In genomic region chr17:12960331-12960873, GRCm38 (mm10) we compare ENCODE assay signal across 7 mouse cellular contexts. TPM values are rescaled to one million over a fixed set of nuclear protein-coding genes. Genes with fewer than 3 reads are reported as not detected.
DNase-seq lines count a peak whose midpoint lies in the region; ATAC-seq and TF ChIP-seq lines count a peak whose summit lies in the region.

Gene Acat2, minus strand, starts transcription at chr17:12960747.

- peaks cover 7% of the 10 kb centered on the region for H3K36me3 ChIP-seq in intestine, postnatal 0 days (ENCODE audit: control insufficient read depth, insufficient read depth)
- peaks cover 25% of the 10 kb centered on the region for H3K36me3 ChIP-seq in midbrain, embryonic 12.5 days
- peaks cover 7% of the 10 kb centered on the region for H3K36me3 ChIP-seq in small intestine, adult 2 months (ENCODE audit: control insufficient read depth, insufficient read depth, low read length)

- no peaks in the 10 kb centered on the region for H3K27me3 ChIP-seq in intestine, postnatal 0 days (replicated peaks; ENCODE audit: control insufficient read depth, insufficient read depth, low read length)
- H3K27me3 ChIP-seq in midbrain, embryonic 12.5 days: no peaks in the 10 kb centered on the region
- no peaks in the 10 kb centered on the region for H3K27me3 ChIP-seq in small intestine, adult 2 months (ENCODE audit: control insufficient read depth, insufficient read depth, low read length)

- H3K4me3 ChIP-seq in intestine, postnatal 0 days (ENCODE audit: low read depth, low read length): peak within 1 kb of the TSS; percentile 76
- peak within 1 kb of the TSS; percentile 68 for H3K4me3 ChIP-seq in midbrain, embryonic 12.5 days
- peak within 1 kb of the TSS; percentile 85 for H3K4me3 ChIP-seq in small intestine, adult 2 months (ENCODE audit: low read depth, low read length)

- peak; percentile 91 for TF ChIP-seq POLR2A in small intestine, adult 2 months (IDR thresholded peaks at IDR 0.05; ENCODE audit: low read depth, low read length)

- H3K4me2 ChIP-seq in intestine, postnatal 0 days (replicated peaks; ENCODE audit: low read depth): peak within 1 kb of the TSS; percentile 64
- H3K4me2 ChIP-seq in midbrain, embryonic 12.5 days (replicated peaks): peak within 1 kb of the TSS; percentile 60

- DNase-seq in adrenal gland, adult 8-10 months: peak; percentile 91
- DNase-seq in embryo, embryonic 9.5 days (ENCODE audit: extremely low spot score): peak; percentile 93
- peak; percentile 40 for DNase-seq in gonadal fat pad, adult 2 months (ENCODE audit: low read depth)
- peak; percentile 95 for DNase-seq in left cerebral cortex, postnatal 4 days

- H3K9me3 ChIP-seq in intestine, postnatal 0 days (ENCODE audit: control insufficient read depth): no peaks in the 10 kb centered on the region
- H3K9me3 ChIP-seq in midbrain, embryonic 12.5 days: no peaks in the 10 kb centered on the region

- intact Hi-C loops in left cerebral cortex, postnatal 4 days (cut with DNase I): no loop called here

- no peak for TF ChIP-seq CTCF in intestine, postnatal 0 days (IDR thresholded peaks at IDR 0.05; ENCODE audit: low read depth)
- TF ChIP-seq CTCF in small intestine, adult 2 months (IDR thresholded peaks at IDR 0.05; ENCODE audit: extremely low read depth, insufficient read length, insufficient replicate concordance, low read depth, low read length): no peak

- under 1% methylated on average over 42 of the region's 42 CpGs for WGBS in intestine, postnatal 0 days
- under 1% methylated on average over 38 of the region's 42 CpGs for WGBS in midbrain, embryonic 12.5 days
- WGBS in small intestine, adult 2 months: under 1% methylated on average over 42 of the region's 42 CpGs

- H3K27ac ChIP-seq in intestine, postnatal 0 days (ENCODE audit: low read depth, low read length): peak within 1 kb of the TSS; percentile 54; the same call in 1 of the 2 replicates
- H3K27ac ChIP-seq in midbrain, embryonic 12.5 days (replicated peaks): peak within 1 kb of the TSS; percentile 90
- H3K27ac ChIP-seq in small intestine, adult 2 months (ENCODE audit: insufficient read depth, low read depth, low read length): peak within 1 kb of the TSS; percentile 74

- H3K4me1 ChIP-seq in intestine, postnatal 0 days (replicated peaks; ENCODE audit: control insufficient read depth, insufficient read depth, low read length): peaks cover 4% of the 10 kb centered on the region; the same call in 1 of the 2 replicates
- H3K4me1 ChIP-seq in midbrain, embryonic 12.5 days: peaks cover 21% of the 10 kb centered on the region
- H3K4me1 ChIP-seq in small intestine, adult 2 months (ENCODE audit: control insufficient read depth, insufficient read depth, insufficient read length, low read length): peaks cover 4% of the 10 kb centered on the region; the same call in 1 of the 2 replicates

- peak; percentile 99 for ATAC-seq in intestine, postnatal 0 days
- peak; percentile 99 for ATAC-seq in midbrain, embryonic 12.5 days (ENCODE audit: low FRiP score, low read depth)

- peak within 1 kb of the TSS; percentile 54 for H3K9ac ChIP-seq in intestine, postnatal 0 days (ENCODE audit: low read depth, low read length)
- peak within 1 kb of the TSS; percentile 59 for H3K9ac ChIP-seq in midbrain, embryonic 12.5 days (replicated peaks)

RNA-seq across cellular contexts. Expression of gene Acat2, which starts in this region (rescaled TPM):
- 10 to 100 TPM; 70.0 to 86.0 (median 80.9) TPM for total RNA-seq in adrenal gland, adult 8-10 months (2022)
- 85.2 and 92.9 TPM in 2 replicates for polyA plus RNA-seq in gonadal fat pad, adult 2 months (2012; rRNA removed)
- polyA plus RNA-seq in intestine, postnatal 0 days (2015; fragmentation: Nextera tagmentation; extraction: Ambion mirVana): 62.7 and 69.3 TPM in 2 replicates
- 100 to 1,000 TPM; 212 to 235 TPM for total RNA-seq in left cerebral cortex, postnatal 4 days (2021)
- 393 and 402 TPM in 2 replicates for polyA plus RNA-seq in midbrain, embryonic 12.5 days (2016; fragmentation: Nextera tagmentation; extraction: Ambion mirVana)
- 5.3 and 7.9 TPM in 2 replicates for polyA plus RNA-seq in small intestine, adult 2 months (2012; rRNA removed)

Comparison
In these comparisons a context has a peak if more than half of its experiments do, and no peak if none do; other contexts are left out.
1. Peak in every context shown above with its lines: DNase-seq, ATAC-seq, H3K4me3 ChIP-seq and H3K27ac ChIP-seq.
2. DNase-seq: peak in every context shown above with its lines; median percentile 95 in left cerebral cortex, postnatal 4 days; 93 in embryo, embryonic 9.5 days; 91 in adrenal gland, adult 8-10 months; 40 in gonadal fat pad, adult 2 months.